Mouse (Mus musculus): Measurements from ENCODE around the gene Lrrc4b.

The Lrrc4b gene

DNA sequence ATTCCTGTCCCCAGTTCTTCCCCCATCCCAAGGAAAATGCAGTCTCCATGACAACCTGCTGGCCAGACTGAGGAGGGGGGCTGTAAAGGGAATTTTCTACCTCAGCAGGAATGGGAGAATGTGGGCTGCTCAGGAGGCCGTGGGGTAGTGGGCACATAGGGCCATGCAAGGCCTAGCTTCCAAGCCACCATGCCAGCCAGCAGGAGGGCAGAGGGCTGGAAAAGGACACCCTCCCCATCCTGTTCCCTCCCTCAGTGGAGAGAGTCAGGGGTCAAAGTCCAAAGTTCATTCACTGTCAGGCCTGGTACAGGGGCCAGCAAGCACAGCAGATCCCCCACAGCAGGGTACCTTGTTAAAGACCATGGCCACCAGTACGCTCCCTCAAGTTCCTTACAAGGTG lies 36.3 kb downstream of the Lrrc4b start, which contains the start of gene Aspdh:
Aspdh (plus strand) TSS at position 281 of the 400 bp plus-strand sequence.
- peak in 1 of 2 experiments; percentile 39 for DNase-seq

DNA sequence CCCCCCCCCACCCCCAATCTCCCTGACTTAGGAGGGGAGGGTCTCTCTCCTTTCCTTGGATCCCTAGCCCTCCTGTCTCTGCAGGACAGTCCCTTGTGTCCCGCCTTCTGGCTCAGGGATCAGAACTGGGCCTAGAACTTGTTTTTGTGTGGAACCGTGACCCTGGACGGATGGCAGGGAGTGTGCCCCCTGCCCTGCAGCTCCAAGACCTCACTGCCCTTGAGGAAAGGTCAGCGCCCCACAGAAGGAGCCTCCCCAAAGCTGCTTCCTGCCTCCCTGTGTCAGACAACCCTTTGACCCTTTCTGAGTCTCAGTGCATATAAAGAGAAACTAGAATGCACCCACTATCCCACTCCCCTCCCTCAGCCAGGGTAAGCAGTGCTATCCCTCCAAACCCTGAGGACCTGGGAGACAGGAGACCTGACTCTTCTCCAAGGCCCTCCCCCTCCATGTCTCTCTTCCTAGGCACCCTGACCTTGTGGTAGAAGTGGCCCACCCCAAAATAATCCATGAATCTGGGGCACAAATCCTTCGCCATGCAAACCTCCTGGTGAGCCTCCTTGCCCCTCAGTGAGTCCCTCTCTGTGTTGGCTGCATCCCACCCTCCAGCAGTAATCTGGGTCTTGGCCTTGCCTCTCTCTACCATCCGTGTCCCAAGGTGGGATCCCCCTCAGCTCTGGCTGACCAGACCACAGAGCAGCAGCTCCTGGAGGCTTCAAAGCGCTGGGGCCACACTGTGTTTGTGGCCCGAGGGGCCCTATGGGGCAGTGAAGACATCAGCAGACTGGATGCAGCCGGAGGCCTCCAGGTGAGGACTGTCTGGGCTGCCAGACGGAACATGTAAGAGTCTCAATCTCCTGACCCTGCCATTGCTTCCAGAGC lies 37.4 kb downstream of the Lrrc4b start:
- no peak for DNase-seq

GRCm38 (mm10) chr7:44466888-44467311 lies 38.1 kb downstream of the Lrrc4b start:
- DNase-seq = no peak

- DNase-seq = peak; percentile 91 to 95
These were observed 39.1 kb downstream of the Lrrc4b start, which contains the start of gene Josd2 for GRCm38 (mm10) chr7:44467811-44468411. Josd2 (plus strand) TSS chr7:44467980.

- no peak for DNase-seq
These were observed 39.9 kb downstream of the Lrrc4b start for GRCm38 (mm10) chr7:44468644-44469285.

DNA sequence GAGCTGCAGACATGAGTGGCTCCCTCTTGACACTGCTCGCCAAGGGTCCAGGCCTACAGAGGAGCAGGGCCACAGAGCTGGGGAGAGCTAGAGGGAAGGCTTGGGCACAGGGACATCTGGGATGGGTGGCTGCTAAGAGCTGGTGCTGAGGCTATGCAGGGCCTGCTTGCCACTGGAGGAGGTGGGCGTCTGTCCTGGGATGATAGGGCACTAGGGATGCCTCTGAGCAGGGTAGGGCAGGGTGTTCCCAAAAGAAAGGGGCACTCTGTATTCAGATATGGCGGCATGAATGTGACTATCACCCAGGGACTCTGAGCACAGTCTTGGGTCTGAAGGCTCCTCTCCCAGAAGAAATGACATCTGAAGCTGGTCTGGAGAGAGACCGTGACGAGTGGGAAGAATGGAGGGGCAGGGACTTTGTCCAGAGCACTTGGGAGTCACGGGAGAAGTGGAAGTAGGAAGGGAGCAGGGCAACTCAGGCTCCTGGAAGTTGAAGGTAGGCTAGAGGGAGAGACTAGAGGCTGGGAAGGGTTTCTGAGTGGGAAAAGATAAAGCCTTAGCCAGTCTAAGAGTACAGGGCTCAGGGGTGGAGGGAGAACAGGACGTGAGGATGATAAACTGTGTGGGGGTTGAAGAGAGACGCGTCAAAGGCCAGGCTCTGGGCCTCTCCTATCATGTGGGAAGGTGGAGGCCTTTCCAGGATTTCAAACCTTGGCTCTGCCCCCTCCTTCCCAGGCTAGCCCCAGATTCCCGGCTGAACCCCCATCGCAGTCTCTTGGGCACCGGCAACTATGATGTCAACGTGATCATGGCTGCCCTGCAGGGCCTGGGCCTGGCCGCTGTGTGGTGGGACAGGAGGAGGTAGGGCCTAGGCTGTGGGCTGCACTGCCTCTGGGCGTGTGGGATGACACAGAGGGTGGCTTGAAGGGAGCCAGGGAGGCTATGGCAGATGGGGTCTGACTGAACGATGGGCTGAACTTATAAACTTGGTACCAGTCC lies 41.2 kb downstream of the Lrrc4b start:
- no peak for DNase-seq

GRCm38 (mm10) chr7:44470696-44471612 lies 42.1 kb downstream of the Lrrc4b start:
- DNase-seq = no peak

DNA sequence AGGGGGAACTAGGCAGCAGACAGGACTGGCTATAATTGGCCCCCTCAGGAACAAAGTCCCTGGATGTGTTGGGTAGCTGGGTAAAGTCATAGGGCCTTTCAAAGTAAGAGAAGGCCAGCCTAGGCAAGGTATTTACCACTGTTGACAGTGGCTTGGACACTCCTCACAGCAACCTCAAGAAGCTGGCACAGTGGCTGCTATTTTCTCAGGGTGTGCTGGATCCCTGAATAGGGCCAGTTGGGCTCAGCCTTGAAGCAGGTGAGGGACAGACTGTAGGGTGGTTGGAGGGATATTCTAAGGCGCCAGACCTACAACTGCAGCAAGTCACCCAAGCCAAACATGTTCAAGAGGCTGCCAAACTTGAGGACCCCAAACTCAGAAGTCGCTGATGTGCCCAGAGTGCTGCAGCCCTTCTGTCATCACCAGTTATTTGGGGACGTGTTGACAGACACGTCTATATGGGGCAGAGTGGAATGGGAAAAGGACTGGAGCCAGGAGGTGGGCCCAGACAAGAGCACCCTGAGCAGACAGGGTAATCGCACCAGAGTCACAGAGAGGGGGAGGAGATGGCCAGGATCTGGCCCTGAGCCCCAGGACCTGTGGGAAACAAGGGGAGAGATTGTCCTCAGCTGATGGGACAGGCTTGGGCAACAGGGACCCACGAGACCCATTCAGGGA lies 43.2 kb downstream of the Lrrc4b start:
- no peak for DNase-seq

DNA sequence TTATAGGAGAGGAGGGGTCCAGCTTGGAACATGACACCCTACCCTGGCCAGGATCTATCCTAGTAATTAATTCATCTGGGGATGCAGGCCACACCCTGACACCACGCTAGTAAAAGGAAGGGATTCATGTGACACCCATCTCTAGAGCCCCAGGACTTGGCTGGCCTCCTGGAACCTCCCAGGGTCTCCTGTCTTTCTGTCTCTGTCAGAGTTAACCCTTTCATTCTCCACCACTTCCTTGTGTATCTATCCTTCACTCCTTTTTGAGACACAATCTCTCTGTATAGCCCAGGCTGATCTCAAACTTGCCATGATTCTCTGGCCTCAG lies 43.7 kb downstream of the Lrrc4b start:
- no peak for DNase-seq

DNA sequence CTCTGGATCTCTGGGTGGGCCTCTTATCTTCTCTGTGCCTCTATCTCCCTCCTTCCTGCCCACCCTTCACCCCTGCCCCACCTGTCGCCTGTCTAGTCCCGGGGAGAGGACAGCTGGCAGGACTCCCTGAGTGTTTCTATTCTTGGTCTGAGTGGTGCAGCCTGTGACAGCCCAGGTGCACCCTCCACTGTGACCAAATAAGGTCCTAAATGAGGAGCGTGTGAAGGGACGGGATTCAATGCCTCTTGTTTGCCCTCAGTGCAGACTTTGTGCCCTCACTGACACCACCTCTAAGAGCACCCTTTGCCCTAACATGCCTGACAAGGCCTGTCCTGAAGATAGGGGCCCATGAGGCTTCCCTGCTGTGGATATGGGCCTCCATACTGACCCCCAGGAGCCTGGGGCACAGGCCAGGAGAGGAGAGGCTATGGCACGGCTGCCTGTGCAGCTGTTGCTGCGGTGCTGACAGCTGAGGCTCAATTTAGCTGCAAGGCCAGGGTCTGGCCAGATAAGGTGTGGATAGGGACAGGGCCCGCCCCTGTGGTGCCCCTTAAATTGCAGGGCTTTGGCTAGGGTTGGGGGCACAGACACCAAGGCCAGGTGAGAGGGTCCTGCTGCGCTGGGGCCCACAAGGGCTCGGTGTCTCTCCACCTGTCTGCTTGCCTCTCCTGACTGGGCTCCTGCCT lies 44.3 kb downstream of the Lrrc4b start:
- no peak for DNase-seq

DNA sequence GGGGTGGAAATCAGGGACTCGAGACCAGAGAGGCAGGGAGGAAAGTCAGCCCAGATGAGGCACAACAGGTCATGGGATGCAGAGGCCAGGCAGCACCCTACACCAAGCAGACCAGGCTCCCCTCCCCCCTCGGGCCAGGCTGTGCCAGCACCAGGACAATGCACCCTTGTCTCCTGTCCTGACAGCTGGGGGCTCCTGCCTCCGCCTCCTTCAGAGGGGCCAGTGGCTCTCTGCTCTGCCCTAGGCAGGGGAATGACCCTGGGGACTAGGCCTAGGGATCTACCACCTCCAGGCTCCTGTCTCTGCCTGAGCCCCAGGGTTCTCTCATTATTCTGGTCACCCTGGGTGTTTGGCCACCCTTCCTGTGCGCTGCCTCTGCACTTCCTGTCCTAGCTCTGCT lies 45.6 kb downstream of the Lrrc4b start:
- DNase-seq = no peak

DNA sequence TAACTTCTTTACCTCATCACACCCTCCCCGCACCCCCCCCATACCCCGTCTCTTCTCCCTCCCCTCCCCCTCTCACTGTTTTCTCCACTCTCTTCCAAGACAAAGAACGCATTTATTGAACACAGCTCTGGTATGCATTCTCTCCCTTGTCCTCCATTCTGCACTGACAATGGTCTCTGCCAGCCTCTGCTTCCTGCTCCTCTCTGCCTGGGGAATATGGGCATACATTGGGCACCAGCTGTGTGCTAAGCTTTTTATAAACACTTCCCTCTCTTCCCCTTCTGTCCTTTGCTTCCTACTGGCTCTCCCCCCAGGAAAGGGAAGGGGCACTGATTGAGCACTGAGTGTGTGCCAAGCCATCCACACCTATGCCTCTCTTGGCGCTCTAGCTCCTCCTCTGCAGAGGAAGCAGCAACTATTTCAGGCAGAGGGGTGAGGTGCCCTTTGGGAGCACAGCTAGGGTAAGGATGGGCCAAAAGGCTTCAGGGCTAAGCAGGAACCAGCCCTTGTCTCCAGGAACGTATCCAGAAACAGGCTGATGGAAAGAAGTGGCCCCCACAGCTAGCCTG lies 46.3 kb downstream of the Lrrc4b start:
- no peak for DNase-seq

DNA sequence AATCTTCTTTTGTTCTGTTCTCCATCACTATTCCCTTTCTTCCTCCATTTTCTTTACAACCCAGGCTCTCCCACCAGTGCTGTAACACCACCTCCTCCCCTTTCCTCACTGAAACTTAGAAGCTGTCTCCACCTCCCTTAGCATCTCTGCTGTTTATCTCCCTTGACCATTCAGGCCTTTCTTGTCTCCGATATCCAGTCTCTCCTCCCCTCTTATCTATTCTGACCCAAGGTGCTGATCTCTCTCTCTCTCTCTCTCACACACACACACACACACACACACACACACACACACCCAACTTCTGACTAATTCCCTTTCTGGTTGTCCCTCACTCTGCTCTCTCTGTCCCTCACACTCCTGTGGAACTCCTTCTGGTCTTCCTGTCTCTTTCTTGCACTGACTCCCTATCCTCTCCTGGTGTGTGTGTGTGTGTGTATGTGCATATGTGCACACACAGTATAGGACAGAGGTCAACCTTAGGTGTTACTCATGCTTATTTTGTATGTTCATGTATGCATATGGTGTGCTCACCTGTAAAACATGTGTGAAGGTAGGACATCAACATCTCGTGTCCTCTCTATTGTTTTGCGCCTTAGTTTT lies 54.1 kb downstream of the Lrrc4b start:
- DNase-seq = no peak

GRCm38 (mm10) chr7:44484109-44484508 lies 55.3 kb downstream of the Lrrc4b start:
- peak in 1 of 2 experiments; percentile 0 for DNase-seq

DNA sequence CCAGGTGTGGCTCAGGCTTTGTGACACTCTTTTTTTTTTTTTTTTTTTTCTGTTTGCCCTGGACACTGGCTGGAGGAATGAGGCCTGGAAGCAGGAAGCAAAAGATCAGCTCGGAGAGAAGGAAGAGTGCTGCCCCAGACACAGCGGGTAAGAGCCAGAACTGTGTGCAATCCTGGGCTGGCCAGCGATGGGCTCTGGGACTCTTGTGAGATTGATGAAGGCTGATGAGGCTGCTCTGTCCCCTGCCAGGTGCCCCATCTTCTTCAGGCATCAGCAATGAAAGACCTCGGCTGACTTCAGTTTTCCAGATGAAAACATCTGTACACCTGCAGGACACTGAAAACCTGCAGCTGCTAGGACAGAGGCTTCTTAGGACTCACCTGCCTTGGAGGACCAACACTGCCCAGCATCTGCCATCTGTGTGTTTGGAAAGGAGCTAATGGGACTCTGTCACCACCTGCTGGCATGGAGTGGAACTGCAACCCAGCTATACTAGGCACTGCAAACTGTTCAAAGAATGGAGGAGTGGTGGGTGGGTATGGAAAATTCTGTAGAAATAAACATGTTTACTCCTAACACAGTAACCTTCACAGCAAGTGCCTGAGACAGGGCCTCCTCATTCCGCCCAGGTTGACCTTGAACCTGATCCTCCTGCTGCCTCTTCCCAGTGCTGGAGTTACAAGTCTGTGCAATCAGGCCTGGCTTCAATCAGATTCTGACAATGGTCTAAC lies 56.2 kb downstream of the Lrrc4b start:
- DNase-seq = peak; percentile 86 to 87

DNA sequence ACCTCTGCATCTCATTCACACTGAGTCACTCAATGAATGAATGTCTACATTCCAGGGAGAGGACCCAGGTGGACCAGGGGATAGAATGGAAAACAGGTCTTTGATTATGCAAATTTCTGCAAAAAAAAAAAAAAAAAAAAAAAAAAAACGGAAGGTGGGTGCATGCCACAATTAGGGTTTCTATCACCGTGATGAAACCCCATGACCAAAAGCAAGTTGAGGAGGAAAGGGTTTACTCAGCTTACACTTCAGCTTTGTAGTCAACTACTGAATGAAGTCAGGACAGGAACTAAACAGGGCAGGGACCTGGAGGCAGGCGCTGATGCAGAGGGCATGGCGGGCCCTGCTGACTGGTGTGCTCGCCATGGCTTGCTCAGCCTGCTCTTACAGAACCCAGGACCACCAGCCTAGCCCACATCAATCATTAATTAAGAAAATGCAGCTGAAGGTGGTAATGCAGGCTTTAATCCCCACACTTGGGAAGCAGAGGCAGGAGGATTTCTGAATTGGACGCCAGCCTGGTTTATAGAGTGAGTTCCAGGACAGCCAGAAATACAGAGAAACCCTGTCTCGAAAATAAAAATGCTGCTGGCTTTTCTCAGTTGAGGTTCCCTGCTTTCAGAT lies 56.9 kb downstream of the Lrrc4b start:
- DNase-seq = peak; percentile 1

DNA sequence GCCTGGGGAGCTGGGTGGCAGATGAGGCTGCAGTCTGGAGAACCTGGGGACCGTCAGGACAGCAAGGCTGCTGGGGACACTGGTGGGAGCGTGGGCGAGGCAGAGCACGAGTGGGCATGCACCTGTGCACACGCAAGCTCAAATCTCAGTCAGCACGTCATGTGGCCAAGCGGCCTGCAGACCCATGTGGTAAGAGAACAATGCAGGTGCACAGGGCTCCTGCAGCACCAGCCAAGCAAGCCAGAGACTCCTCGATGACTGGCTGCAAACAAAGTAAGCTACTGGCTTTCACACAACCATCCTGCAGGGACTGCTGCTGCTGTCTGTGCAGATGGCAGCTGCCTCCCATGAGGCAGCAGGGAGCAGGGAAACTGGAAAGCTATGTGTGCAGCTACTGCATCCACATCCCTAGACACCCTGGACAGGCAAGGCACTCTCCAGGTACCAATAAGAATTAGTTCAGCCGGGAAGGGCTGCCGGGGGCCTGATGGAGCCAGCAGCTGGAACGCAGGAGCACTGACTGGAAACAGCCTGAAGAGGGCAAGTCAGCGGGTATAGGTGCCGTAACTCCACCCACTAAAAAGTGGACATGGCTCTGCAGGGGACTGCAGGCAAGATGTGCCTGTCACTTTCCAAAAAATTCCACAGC lies 58.2 kb downstream of the Lrrc4b start:
- peak; percentile 0 to 3 for DNase-seq

All from kidney, postnatal 4 days (tissue).